Mouse (Mus musculus) B cell, adult 67 days (primary cell): ENCODE measurements around the gene Fbxw27. TPM values are rescaled to one million over a fixed set of nuclear protein-coding genes. Genes with fewer than 3 reads are reported as not detected.

Source experiments
- total RNA-seq, 2 experiments: library from RNA; stranded (reverse); gene quantifications; 4 replicates each; pipeline ENCODE4 v1.2.4; 2023

Fbxw27 gene
- not detected for total RNA-seq

DNA sequence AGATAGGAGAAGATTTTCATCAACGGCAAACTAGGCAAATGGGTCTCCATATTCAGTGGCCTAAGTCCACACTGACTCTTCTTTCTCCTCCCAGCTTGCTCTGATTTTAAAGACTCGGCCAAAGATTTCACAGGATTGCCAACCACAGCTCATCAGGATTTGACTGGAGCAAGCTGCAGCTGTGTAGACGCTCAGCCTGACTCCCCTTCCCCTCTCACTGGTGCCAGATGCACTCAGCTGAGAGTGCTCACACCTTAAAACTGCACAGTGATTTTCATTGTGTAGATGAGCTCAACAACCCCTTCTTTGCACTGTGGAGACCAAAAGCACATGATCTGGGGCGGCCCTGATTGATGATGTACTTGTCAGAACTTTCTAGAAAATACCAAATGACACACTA lies at the start of gene Fbxw27:
Gene Fbxw27 (minus strand): TSS at position 101 of the 400 bp plus-strand sequence.

DNA sequence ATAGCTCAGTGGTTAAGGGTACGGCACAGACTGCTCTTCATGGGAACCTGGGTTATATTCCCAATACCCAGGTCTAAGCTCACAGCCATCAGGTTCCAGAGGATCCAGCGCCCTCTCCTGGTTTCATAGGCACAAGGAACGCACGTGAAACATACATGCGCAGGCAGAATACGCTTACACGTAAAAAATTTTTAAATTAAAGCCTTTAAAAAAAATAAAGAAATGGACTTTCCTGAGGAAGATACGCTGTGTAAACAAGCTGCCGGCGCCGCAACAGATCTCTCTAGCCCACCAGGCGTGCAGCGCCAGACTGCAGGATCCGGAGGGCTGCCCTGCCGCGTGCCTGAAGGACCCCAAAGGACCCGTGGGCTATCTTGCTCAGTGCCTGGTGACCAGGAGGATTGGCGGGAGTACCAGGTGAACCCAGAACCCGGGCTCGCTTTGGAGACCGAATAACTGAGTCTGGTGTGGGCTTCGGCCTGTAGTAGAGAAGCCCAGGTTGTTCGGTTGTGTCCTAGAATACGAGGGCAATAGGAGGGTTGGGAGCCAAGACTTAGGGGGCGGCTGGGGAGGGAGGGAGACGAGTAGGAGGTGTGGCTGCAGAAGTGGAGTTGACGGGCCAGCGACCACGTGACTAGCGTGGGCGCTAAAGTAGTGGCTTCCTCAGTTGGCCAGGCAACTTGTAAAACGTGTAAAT lies 42.1 kb upstream of the Fbxw27 start, which contains the start of gene Nme6:
Gene Nme6 (plus strand): TSS at position 359 of the 697 bp plus-strand sequence.

GRCm38 (mm10) chr9:109811980-109812379 lies 21.5 kb upstream of the Fbxw27 start, which contains the start of gene Spink8:
TSS of gene Spink8 (plus strand) at chr9:109812280.

GRCm38 (mm10) chr9:109745989-109746388 lies 44.5 kb downstream of the Fbxw27 start, which contains the start of gene Fbxw26:
TSS of gene Fbxw26 (minus strand) at chr9:109746089.

Other genes with a start within 250 kb of the Fbxw27 start
- gene Fbxw15, start 222.4 kb downstream of the Fbxw27 start, total RNA-seq, result not detected
- not detected for gene Fbxw24, start 164.6 kb downstream of the Fbxw27 start, total RNA-seq
- not detected for gene Fbxw25, start 126.0 kb downstream of the Fbxw27 start, total RNA-seq
- not detected for gene Fbxw18, start 88.0 kb downstream of the Fbxw27 start, total RNA-seq
- gene Fbxw26, start 44.6 kb downstream of the Fbxw27 start, total RNA-seq, result not detected
- gene Spink8, start 21.6 kb upstream of the Fbxw27 start, total RNA-seq, result not detected
- gene Nme6, start 42.1 kb upstream of the Fbxw27 start, total RNA-seq, result 10 to 100 TPM; 18.1 to 23.2 TPM
- 1 to 10 TPM; 1.0 to 2.1 TPM for gene Camp, start 58.9 kb upstream of the Fbxw27 start, total RNA-seq
- gene Cdc25a, start 84.9 kb upstream of the Fbxw27 start, total RNA-seq, result 10 to 100 TPM; 10.6 to 11.5 TPM
- 10 to 100 TPM; 72.9 to 73.5 TPM for gene Map4, start 140.8 kb upstream of the Fbxw27 start, total RNA-seq